Mouse (Mus musculus) megakaryocyte-erythroid progenitor cell, adult 5 weeks (primary cell): ENCODE results near the gene Rp2. TPM values are rescaled to one million over a fixed set of nuclear protein-coding genes. Genes with fewer than 3 reads are reported as not detected.

Experiments used
- polyA plus RNA-seq: library from polyadenylated mRNA; stranded (reverse); fragments of >175 nt; gene quantifications from 2 replicates; pipeline ENCODE4 v1.2.3, GENCODE M21; 2012

The Rp2 gene
- 12.2 and 12.4 TPM in 2 replicates for polyA plus RNA-seq

DNA sequence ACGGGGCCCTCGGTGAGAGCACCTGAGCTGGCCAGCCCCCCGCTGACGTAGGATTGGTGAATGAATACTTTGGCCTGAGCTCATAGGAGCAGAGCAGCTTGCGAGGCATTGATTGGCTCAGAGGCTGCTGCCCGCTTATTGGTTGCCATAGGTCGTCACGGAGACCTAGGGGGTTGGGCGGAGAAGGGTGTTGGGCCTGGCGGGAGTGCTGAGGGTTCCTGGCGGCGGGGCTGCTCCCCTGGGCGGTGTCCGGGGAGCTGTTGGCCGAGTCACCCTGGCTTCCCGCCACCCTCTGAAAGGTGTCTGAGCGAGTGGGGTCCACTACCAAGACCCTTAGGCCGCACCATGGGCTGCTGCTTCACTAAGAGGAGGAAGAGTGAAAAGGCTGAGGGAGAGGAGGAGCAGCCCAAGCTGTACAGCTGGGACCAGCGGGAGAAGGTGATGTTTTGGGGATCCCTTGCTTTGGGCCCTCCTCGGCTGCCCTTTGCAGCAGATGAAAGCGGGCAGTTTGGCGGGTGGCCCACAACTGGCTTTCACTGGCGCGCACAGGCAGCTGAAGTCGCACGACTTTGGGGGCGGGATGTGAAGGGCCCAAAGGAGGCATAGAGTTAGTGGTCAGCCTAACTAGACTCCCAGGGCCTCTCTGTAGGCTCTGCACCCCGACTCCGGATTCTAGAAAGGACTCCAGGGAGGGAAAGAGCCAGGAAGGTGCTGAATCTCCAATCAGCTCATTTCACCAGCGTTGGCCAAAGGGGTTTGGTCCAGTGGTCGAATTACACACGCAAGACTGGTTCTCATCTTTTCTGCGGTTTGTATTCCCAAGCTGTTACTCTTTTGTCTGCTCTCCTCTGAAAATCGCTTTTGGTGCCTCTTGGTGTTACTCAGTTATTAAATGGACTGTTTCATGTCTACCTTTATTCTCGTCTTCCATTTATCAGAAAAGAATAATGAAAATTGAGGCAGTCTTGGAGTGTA, at the start of gene Rp2:
Rp2 (plus strand) TSS at position 91 of the 975 bp plus-strand sequence.

DNA sequence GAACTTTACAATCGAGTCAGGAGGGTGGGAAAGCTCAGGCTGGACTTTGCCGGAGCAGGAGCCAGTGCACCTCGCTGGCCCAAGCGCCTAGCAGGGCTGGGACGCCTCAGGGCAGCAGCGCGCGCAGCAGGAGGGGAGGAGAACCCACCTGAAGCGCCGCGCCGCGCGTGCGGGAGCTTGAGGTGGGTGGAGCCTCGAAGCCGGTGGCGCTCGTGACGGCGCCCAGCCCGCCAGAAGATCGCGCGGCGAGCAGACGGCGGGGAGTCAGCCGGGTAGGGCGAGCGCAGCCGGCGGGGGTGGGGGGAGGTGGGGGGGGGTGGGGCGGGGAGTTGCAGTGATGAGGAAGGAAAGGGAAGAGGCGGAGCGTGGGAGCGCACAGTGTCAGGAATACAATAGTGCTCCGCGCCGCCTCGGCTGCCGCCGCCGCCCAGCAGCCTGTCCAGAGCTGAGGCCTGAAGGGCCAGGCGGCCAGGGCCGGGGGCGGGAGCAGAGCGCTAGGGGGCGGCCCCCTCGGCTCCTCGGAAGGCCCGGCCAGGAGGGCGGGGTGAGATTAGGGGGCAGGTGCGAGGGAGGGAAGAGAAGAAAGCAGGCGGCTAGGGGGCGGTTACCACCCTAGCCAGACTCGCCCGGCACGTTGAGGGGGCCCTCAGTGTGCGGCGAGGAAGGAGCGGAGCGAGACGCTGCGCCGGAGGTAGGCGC, 61.0 kb downstream of the Rp2 start, which contains the start of gene Jade3:
Jade3 (plus strand) TSS at position 549 of the 699 bp plus-strand sequence.

Other genes with a start within 250 kb of the Rp2 start
- gene Slc9a7, start 72.7 kb upstream of the Rp2 start, polyA plus RNA-seq: 1.9 and 3.0 TPM in 2 replicates
- 0.31 and 0.55 TPM in 2 replicates for gene Jade3, start 61.2 kb downstream of the Rp2 start, polyA plus RNA-seq
- gene Rgn, start 185.3 kb downstream of the Rp2 start, polyA plus RNA-seq: not detected in 2 replicates